Comparison of ENCODE assay signal across 9 mouse cellular contexts in genomic region chr4:151919900-151920643, GRCm38 (mm10). TPM values are rescaled to one million over a fixed set of nuclear protein-coding genes. Genes with fewer than 3 reads are reported as not detected.
DNase-seq lines count a peak whose midpoint lies in the region; ATAC-seq lines count a peak whose summit lies in the region.
"Had no signal": no experiment of that assay in that cellular context is flagged by ENCODE, and none has a peak within 500 bp of the region (broad histone marks: within the 10 kb centered on the region; RNA-seq: fewer than 3 reads in every experiment).

No protein-coding gene starts in this region.

- ATAC-seq in frontal cortex, adult (ENCODE audit: low TSS enrichment), result peak; percentile 84; the same call in 1 of the 2 replicates
- 0 out of 2 replicates have a peak, but pooled peaks have one; percentile 50 for ATAC-seq in forebrain, embryonic 13.5 days
- ATAC-seq in hindbrain, embryonic 13.5 days (ENCODE audit: low FRiP score), result peak; percentile 43; the same call in 1 of the 2 replicates
- peak; percentile 44; the same call in 1 of the 2 replicates for ATAC-seq in limb, embryonic 13.5 days (ENCODE audit: low FRiP score, low read depth)
- peak; percentile 56; the same call in 1 of the 2 replicates for ATAC-seq in midbrain, embryonic 13.5 days

- H3K4me1 ChIP-seq in forebrain, embryonic 13.5 days, result 0 out of 2 replicates have a peak, but pooled peaks cover 3% of the 10 kb centered on the region
- peaks cover 6% of the 10 kb centered on the region for H3K4me1 ChIP-seq in hindbrain, embryonic 13.5 days (replicated peaks)
- H3K4me1 ChIP-seq in limb, embryonic 13.5 days, result peaks cover 4% of the 10 kb centered on the region; the same call in 1 of the 2 replicates
- 0 out of 2 replicates have a peak, but pooled peaks cover 4% of the 10 kb centered on the region for H3K4me1 ChIP-seq in midbrain, embryonic 13.5 days (replicated peaks)

- DNase-seq in frontal cortex, postnatal 14 days (ENCODE audit: low spot score in 2 of 2), result no peak
- DNase-seq in cerebellum, adult 11 months, result peak; percentile 57
- DNase-seq in spleen, postnatal 4 days (ENCODE audit: low spot score in 2 of 2), result peak; percentile 31 to 73

- no peaks in the 10 kb centered on the region for H3K9me3 ChIP-seq in forebrain, embryonic 13.5 days (replicated peaks)
- H3K9me3 ChIP-seq in hindbrain, embryonic 13.5 days, result no peaks in the 10 kb centered on the region; the same call in 1 of the 2 replicates
- 0 out of 2 replicates have a peak, but pooled peaks cover 3% of the 10 kb centered on the region for H3K9me3 ChIP-seq in limb, embryonic 13.5 days
- no peaks in the 10 kb centered on the region for H3K9me3 ChIP-seq in midbrain, embryonic 13.5 days

- 21% methylated on average over 16 of the region's 16 CpGs for WGBS in forebrain, embryonic 13.5 days
- WGBS in hindbrain, embryonic 13.5 days, result 24% methylated on average over 16 of the region's 16 CpGs
- WGBS in limb, embryonic 13.5 days, result 24% methylated on average over 16 of the region's 16 CpGs
- 21% methylated on average over 16 of the region's 16 CpGs for WGBS in midbrain, embryonic 13.5 days

- H3K4me3 ChIP-seq in forebrain, embryonic 13.5 days, result peak overlapping the region; percentile 15; the same call in 1 of the 2 replicates
- H3K4me3 ChIP-seq in hindbrain, embryonic 13.5 days, result peak overlapping the region; percentile 21
- peak overlapping the region; percentile 31 for H3K4me3 ChIP-seq in limb, embryonic 13.5 days
- 0 out of 2 replicates have a peak overlapping the region, but pooled peaks have one; percentile 5 for H3K4me3 ChIP-seq in midbrain, embryonic 13.5 days (replicated peaks)

- H3K36me3 ChIP-seq in forebrain, embryonic 13.5 days (ENCODE audit: poor library complexity, severe bottlenecking), result no peaks in the 10 kb centered on the region
- H3K36me3 ChIP-seq in hindbrain, embryonic 13.5 days, result no peaks in the 10 kb centered on the region
- no peaks in the 10 kb centered on the region for H3K36me3 ChIP-seq in limb, embryonic 13.5 days
- H3K36me3 ChIP-seq in midbrain, embryonic 13.5 days, result no peaks in the 10 kb centered on the region
- H3K36me3 ChIP-seq: G1E had no signal

- H3K9ac ChIP-seq in forebrain, embryonic 13.5 days, result peak overlapping the region; percentile 16; the same call in 1 of the 2 replicates
- H3K9ac ChIP-seq in hindbrain, embryonic 13.5 days, result peak overlapping the region; percentile 53; the same call in 1 of the 2 replicates
- peak overlapping the region; percentile 57 for H3K9ac ChIP-seq in limb, embryonic 13.5 days
- no peak overlapping the region for H3K9ac ChIP-seq in midbrain, embryonic 13.5 days (replicated peaks)

- no peaks in the 10 kb centered on the region for H3K27me3 ChIP-seq in forebrain, embryonic 13.5 days
- H3K27me3 ChIP-seq in hindbrain, embryonic 13.5 days, result no peaks in the 10 kb centered on the region
- H3K27me3 ChIP-seq in limb, embryonic 13.5 days, result no peaks in the 10 kb centered on the region
- no peaks in the 10 kb centered on the region for H3K27me3 ChIP-seq in midbrain, embryonic 13.5 days

- no peak overlapping the region for H3K27ac ChIP-seq in forebrain, embryonic 13.5 days
- H3K27ac ChIP-seq in hindbrain, embryonic 13.5 days, result no peak overlapping the region
- H3K27ac ChIP-seq in limb, embryonic 13.5 days, result 0 out of 2 replicates have a peak overlapping the region, but pooled peaks have one; percentile 7
- no peak overlapping the region for H3K27ac ChIP-seq in midbrain, embryonic 13.5 days

- peak overlapping the region; percentile 54 for H3K4me2 ChIP-seq in forebrain, embryonic 13.5 days
- peak overlapping the region; percentile 49 for H3K4me2 ChIP-seq in hindbrain, embryonic 13.5 days
- H3K4me2 ChIP-seq in limb, embryonic 13.5 days (replicated peaks), result peak overlapping the region; percentile 62
- peak overlapping the region; percentile 39 for H3K4me2 ChIP-seq in midbrain, embryonic 13.5 days (replicated peaks)

RNA-seq across cellular contexts. Expression of gene Dnajc11, which starts 13.4 kb away (rescaled TPM):
- polyA plus RNA-seq in forebrain, embryonic 13.5 days (2015; fragmentation: Nextera tagmentation; extraction: Ambion mirVana), result 77.0 and 89.2 TPM in 2 replicates
- 84.3 and 86.5 TPM in 2 replicates for polyA plus RNA-seq in hindbrain, embryonic 13.5 days (2015; fragmentation: Nextera tagmentation; extraction: Ambion mirVana)
- polyA plus RNA-seq in limb, embryonic 13.5 days (2015; fragmentation: Nextera tagmentation; extraction: Ambion mirVana), result 73.7 and 76.4 TPM in 2 replicates
- polyA plus RNA-seq in midbrain, embryonic 13.5 days (2015; fragmentation: Nextera tagmentation; extraction: Ambion mirVana), result 88.0 and 89.2 TPM in 2 replicates

RNA-seq across cellular contexts. Expression of gene Camta1, which starts 58.4 kb away (rescaled TPM):
- 138 and 150 TPM in 2 replicates for polyA plus RNA-seq in forebrain, embryonic 13.5 days (2015; fragmentation: Nextera tagmentation; extraction: Ambion mirVana)
- polyA plus RNA-seq in hindbrain, embryonic 13.5 days (2015; fragmentation: Nextera tagmentation; extraction: Ambion mirVana), result 159 and 162 TPM in 2 replicates
- 93.5 and 112 TPM in 2 replicates for polyA plus RNA-seq in limb, embryonic 13.5 days (2015; fragmentation: Nextera tagmentation; extraction: Ambion mirVana)
- 161 and 163 TPM in 2 replicates for polyA plus RNA-seq in midbrain, embryonic 13.5 days (2015; fragmentation: Nextera tagmentation; extraction: Ambion mirVana)

Comparison
In these comparisons a context has a peak if more than half of its experiments do, and no peak if none do; other contexts are left out.
1. DNase-seq: peak in cerebellum, adult 11 months (single experiment) and spleen, postnatal 4 days (2 of 2); none in frontal cortex, postnatal 14 days (0 of 2).
2. Peak in every context shown above with its lines, with median percentiles within 50 percentile points of each other: ATAC-seq, H3K4me2 ChIP-seq and H3K4me3 ChIP-seq.